Mouse (Mus musculus) cerebellum, adult 9-10 months (tissue): ENCODE data around the gene Prkd3.

Experiments
- DNase-seq: peaks from one replicate; pipeline ENCODE4 v3.0.0; 2022

The Prkd3 gene

DNA sequence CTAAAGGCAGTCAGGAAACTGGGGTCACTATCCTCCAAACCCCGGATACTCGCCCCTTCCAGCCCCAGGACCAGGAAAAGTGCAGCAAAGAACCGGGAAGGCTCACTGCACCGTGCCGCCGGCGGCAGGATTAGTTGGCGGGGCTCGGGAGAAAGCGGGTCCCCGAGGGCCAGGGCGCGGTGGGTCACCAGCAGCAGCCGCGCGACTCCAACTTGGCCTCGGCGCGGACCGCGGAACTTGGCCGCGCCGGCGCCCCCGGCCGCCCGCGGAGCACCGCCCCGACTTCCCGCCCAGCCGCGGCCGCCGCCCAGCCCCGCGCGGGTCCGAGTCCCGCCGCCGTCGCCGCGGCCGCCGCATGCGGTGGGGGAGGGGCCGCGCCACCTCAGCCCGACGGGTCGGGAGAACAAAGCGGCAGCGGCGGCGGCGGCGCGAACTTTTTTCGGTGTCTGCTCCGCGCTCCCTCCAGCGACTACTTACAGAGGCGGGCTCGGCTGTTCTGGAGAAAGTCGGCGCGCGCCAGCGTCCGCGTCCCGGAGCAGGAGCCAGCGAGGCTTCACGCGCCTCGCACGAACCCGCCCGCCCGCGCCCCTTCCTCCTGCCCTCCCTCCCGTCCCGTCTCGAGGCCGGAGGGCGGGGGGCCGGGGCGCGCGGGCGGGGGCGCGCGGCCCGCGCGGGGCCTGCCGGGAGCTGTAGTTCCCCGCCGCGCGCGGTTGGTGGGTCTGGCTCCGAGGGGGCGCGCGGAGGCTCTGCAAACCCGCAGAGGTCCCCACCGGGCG is at the start of gene Prkd3:
Prkd3 (minus strand) TSS at position 609 of the 776 bp plus-strand sequence.
- no peak for DNase-seq

DNA sequence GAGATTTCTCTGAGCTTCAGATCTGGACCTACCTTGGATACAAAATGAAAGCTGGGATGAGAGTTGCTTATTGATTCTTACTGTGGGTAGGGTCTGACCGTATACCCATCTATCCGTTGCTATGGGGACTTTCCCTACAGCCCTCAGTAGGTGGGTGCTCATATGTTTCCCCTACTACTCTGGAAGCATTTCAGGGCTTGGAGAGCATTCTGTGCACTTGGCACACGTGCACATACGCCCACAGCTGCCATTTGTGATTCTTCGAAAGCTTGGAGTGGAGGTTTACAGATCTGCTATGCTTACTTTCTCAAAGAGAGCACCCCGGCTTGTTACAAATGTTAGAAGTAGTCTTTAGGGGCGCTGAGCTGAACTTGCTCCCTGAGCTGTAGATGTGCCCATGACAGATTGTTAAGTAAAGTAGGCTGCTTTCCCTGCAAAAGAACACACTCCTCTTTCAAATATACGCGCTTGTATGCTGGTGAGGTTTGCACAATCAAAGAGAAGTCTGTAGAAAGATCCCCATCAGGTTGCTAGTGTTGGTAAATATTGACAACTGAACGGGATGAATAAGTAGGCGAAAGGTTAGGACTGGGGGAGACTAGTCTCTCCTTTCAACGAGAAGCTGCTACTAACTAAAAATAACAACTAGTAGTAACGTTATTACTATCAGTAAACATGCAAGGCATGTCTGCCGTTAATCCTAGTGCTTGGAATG is 49.3 kb upstream of the Prkd3 start:
- DNase-seq: no peak

DNA sequence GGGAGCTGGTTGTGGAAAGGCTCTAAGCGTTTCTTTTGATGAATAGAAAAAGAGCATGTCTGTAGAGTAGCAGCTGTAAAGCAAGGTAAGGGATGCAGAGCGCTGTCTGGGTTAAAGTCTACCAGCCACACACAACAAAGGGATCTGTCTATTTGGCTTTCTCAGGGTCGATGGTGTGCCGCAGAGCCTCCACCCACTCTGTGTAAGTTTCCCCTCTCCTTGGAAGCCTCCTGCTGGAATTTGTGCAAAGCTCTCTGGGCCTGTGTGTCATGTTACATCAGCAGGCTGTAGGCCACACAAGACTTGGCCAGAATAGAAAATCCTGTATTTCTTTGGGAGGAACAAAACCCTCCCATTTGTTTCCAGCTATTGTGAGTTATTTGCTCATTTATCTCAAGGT is 48.4 kb upstream of the Prkd3 start:
- DNase-seq: no peak

DNA sequence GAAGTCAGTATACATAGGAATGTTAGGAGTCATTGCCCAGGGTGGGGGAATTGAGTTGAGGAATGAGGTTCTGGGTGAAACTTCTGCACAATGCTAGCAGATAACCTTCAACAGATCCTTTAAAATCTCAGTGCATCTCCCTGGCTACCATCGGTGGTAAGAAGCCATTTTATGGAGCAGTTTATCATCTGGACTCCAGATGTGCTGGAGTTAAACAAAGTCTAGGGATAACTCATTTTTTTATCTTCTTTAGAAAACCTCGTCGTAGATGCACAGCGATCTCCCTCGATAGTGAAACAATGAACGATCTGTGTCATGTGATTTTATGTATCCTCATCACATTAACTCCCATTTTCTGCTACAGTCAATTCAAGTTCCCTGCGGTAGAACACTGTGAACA is 48.0 kb upstream of the Prkd3 start:
- DNase-seq: no peak

DNA sequence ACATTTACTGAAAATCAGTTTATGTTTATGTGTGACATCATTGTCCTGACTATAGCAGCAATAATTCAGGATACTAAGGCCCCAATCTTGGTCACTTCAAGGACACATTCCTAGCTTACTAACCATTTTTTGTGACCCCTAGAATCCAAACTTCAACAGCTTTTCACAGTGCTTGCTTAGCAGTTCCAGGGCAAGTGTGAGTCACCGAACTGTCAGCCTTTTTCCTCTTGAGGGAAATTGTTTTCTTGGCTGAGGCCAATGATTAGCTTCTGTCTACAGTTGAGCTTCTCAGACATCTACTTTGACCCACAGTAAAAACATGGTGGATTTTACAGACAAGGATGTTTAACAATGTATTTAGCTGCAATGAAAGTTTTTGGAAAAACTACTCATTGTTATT is 43.6 kb upstream of the Prkd3 start:
- DNase-seq: no peak

DNA sequence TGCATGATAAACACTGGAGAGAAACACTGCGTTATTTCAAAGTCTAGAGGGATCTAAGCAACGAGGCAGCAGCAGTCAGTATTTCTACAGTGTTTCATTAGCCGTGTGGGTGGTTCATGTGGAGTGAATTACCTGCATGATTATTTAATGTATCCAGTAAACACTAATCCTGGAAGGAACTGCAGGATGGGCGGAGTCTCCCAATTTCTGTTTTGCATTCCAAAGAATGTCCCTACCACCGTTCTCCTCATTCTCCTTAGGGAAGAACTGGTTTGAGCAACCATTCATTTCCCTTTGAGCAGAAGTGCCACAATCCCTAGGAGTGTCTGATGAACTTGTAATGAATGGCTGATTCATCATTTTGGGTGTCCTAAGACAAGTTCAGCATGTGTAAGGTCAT is 39.6 kb upstream of the Prkd3 start:
- no peak for DNase-seq

DNA sequence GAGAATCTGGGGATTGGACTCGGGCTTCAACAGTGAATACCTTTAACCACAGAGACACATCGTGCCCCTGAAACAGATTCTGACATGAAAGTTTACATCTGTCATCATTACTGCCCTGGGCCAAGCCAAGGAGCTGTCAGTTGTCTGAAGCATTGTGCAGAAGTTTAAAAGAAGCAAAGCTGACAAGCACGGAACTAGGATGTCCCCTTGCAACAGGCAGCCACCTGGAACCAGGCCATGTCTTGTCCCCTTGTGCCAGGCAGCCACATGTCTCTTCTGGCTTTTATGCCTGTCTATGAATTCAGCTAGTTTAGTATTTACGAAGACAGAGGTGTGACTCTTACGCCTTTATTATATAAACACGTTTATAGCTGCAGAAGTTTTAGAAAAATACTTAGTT is 37.7 kb upstream of the Prkd3 start:
- DNase-seq: no peak

DNA sequence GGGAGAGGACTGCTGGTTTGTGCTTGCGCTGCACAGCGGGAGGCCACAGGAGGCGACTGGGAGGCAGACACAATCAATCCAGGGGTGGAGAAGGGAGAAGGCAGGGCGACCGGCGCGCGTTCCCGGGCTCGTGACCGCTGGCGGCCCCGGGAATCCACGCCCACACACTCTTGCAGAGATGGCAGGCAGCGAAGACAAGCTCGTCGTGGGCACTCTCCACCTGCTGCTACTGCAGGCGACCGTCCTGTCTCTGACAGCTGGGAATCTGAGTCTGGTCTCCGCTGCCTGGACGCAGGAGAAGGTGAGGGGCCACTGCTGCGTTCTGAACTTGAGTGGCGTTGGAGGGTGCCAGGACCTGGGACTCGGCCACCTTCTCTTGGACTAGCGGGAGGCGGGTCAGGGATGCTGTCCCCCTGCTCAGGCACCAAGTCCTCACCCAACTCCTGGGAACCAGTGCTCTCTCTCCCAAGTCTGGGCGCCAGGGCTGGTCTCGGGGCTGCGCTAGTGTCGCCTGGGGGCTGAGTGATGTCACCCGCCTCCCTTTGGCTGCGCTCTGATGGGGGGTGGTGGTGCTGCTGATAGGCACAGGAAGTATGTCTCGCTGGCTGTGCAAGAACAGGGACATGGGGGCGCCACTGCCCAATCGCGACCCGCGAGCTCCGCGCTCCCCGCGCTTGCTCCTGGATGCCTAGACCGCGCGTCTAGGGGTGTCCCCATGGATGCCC is 31.6 kb upstream of the Prkd3 start:
- peak; percentile 3 for DNase-seq

DNA sequence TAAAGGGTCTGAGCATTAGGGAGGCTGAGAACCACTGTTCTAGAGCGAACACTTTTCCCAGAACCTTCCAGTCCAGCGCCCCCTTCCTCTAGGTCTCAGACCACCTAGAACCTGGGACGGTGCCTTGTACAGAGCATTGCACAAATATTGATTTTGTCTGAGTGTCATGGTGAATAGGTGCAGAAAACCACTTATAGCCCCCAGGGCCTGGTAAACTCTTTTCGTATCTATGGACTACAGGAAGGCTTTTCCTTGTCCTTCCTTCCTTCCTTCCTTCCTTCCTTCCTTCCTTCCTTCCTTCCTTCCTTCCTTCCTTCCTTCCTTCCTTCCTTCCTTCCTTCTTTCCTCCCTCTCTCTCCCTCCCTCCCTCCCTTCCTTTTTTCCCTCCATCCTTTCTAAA is 31.0 kb upstream of the Prkd3 start, which contains the start of gene Qpct:
Qpct (plus strand) TSS at position 301 of the 400 bp plus-strand sequence.
- no peak for DNase-seq

DNA sequence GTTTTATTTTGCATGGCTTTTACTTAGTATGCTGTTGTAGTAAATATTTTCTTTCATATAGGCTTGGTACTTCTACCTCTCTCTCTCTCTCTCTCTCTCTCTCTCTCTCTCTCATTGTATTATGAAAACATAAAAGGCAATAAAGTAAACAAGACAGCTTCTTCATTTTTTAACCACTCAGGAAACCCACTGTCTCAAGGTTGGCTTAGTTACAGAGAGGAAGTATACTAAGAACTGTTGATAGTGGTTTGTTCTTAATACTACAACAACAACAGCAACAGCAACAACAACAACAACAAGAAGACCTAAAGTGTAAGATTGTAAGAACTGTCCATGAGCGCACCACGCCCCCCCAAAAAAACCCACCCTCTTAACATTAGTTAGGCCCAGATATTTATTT is 23.1 kb upstream of the Prkd3 start:
- no peak for DNase-seq

DNA sequence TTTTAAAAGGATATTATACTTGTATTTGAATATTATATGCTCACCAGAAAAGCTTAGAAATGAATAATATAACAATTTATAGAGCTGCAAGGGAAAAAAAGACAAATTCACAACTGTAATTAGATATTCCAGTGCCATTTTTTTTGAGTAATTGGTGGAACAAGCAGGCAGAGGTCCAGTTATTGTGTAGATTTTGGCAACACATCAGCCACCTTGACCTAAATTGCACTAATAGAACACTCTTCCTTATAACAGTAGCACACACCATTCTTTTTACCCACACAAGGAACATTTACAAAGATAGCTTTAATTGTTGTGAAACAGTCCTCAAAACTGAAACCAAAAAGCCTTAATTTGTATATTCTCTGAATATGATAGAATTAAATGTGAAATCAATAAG is 19.0 kb upstream of the Prkd3 start:
- no peak for DNase-seq

DNA sequence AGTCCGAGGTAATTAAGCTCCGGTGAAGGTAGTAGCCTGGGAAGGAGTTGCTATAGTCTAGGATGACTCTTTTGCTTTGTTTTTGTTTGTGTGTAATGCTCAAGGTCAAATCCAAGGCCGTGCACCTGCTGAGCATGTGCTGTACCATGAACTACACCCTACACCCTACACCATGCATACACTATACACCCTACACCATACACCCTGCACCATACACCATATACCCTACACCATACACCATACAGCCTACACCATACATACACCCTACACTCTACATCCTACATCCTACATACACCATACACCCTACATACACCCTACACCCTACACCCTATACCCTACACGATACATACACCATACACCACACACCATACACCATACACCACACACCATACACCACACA is 12.2 kb upstream of the Prkd3 start:
- no peak for DNase-seq

DNA sequence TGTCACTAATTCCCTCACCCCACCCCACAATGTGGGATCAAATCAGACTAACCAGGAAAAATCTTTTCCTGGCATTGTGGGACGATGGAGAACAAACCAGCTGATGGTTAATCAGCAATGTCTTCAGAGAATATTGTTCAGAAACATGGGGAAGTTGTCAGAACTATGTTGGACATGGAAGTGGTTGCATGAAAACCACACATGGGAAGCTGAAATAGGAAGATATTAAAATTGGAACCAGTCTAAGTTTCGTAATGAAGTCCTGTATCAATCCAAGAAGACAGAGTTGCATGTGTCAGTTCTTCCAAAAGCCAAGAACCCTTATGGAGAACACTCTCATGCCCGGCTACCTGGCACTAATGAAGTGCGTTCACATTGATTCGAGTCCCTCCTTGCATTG is 11.0 kb upstream of the Prkd3 start:
- DNase-seq: no peak

DNA sequence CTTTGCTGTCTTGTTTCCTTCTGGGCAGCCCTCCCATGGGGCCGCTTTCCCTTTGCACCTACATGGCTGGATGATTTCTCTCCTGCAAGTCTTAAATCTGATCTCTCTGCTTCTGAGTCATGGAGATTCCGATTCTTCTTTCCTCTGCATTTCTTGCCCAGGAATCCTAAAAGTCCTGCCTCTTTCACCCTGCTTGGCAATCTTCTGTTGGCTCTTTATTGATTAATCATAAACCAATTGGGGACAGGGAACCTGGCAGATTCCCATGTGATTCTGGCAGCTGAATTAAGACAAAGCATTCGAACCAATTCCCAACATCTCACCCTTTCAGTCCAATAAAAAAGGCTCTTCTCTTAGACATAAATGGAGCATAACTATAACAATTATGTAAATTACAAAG is 8.6 kb upstream of the Prkd3 start:
- DNase-seq: no peak

DNA sequence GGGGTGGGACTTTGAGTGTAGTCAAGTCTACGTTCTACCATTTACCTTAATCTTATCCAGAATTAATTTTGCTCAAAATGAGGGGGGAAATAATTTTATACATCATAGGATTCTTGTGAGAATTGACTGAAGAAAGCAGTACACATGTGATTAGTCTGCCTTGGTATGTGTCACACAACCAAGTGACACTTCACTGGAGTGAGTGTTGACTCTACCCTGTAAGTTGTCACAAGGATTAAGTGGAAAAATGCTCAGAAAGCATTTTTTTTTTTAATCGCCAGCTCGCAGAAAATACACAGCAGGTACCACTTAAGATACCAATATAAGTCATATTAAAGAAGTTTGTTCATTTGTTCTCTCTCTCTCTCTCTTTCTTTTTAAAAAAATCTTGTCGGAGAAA is 3.9 kb upstream of the Prkd3 start:
- no peak for DNase-seq

DNA sequence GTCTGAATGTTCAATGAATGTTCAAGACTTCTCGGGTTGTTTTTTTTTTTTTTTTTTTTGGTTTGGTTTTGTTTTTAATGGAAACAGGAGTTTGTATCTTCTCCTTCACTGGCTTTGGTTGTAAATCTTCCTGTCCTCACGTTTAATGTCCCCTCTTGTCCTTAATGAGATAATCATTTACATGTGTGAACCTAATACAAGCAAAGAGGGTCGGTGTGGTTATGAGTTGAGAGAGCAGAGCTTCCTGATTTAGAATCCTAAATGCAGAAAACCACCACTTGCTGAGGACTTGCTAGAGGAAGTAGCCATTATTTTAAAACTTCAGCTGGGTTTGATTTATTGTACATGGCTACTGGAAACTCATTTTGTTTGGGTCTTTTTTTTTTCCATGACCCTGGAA is 2.1 kb upstream of the Prkd3 start:
- DNase-seq: no peak

DNA sequence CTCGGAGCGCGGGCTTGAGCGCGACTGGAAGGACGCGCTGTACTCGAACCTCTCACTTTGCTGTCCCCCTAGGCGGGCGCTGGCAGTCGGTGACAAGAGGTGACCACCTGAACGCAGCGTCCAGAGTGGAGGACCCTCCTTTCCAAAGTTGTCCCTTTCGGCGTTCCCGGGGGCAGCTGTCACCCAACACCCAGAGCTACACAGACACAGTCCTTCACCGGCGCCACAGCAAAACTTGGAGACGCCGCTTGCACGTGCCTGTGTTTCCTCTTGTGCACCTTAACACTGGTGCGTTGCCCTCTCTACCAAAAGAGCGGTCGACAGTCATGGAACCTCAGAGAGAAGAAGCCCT is 344 bp upstream of the Prkd3 start:
- no peak for DNase-seq

DNA sequence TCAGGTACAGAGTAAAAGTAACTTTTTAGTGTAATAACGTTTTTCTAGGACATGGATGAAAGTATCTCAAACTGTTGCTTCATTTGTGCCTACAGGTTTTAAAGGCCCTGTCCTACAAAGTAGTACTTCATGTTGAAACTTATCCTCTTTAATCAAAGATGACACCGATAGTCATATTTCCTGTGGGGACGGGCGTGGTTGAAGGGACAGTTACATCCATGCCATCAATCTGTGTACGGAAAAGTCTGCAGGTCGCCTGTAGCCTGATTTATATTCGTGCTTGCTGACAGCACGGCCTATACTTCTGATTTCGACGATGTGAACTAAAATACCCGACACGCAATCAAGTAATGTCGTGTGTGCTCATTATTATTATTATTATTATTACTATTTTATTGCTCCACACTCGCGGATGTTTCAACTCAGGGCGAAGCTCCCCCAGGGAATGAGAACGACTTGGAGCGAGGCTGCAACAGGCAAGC is 849 bp downstream of the Prkd3 start:
- DNase-seq: no peak

DNA sequence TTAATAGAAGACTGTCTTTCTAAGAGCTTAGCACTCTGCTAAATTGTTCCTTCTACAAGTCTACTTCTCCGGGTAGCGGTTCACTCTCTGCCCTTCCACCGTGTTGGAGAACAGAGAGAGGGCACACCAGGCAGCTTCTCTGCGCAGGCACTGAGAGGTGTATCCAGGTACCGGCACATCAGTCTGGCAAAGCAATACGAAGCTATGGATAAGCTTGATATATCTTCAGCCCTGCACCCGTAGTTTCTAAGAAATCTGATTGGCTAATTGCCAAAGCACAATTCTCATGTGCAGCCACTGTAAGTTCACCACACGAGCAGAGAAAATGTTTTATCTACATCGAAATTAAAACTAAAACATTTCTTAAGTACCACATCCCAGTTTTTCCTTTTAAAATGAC is 2.2 kb downstream of the Prkd3 start:
- DNase-seq: no peak

DNA sequence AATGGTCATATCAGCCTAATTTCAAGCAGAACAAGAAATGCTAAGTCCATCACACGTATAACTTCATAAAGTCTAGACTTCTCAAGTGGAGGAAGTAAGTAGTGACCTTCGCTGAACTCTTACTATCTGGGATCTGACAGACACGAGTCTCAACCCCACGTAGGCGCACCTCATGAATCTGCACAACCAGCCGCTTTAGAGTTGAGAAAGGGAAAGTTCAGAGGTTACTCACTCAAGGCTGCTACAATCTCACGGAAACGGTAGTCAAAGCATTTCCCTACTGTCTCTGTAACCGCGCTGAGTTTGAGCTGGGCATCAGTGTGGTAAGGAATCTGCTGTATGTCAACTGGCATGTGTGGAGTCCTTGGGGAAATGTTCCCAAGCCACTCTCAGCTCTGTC is 4.8 kb downstream of the Prkd3 start:
- DNase-seq: no peak

DNA sequence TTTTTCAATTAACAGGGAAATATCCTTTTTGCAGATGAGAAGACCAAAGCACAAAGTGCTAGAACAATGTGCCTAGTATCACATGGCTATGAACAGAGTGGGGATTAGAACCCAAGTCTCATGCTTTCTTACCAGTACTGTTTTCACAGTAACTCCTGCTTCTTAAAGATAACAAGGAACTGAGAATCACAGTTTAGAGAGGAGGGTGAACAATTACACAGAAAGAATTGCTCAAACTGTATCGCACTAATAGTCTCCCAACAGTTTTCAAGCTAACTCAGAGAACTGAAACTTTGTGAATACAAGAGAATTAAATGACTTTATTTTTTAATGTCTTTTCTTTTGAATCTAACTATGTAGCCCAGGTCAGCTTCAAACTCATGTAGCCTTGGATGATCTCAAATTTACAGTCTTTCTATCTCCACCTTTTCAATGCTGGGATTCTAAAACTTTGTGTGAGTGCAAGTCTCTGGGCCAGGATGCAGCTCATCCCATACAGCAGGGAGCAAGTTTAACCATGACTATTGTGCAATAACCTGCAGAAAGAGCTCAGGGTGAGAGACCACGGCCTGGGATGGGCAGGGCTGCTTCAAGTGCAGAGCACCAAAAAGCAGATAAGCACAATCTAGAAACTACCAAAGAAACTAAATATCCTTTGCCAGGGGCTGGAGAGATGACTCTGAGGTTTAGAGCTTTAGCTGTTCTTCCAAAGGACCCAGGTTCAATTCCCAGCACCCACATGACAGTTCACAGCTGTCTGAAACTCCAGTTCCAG is 5.5 kb downstream of the Prkd3 start:
- DNase-seq: no peak

DNA sequence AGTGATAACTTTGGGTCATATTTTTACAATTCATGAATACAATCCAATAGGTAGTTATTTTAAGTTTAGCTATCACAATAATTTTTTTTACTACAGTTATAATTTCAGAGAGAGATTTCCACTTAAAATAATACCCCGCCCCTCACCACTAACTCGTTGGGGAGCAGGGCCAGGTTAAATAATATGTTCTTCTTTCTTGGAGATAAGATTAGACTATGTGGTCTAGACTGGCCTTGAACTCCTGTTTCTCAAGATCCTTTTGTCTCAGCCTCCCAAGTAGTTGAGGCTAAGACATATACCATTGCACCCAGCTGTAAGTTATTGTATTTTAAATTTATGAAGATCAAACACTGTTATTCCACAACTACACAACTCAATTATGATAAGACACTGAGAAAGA is 7.0 kb downstream of the Prkd3 start:
- DNase-seq: no peak

DNA sequence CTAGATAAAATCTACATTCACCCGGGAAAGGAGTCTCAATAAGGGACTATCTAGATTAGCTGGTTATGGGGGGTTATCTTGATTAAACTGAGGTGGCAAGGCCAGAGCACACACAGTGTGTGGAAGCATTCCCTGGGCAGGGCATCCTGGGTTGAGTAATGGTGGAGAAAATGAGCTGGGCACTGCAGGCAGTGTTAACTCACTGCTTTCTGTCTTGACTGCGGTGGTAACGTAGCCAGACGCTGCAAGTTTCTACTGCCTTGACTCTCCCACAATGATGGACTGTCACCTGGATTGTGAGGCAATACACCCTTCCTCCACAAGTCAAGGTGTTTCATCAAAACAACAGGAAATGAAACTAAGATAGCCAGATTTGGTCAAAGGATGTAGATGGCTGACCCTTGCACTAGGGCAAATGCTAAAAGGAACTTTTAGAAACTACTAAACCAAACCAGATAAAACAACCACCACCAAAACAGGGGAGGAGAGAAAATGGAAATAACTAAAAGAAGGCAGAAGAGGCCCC is 20.8 kb downstream of the Prkd3 start:
- no peak for DNase-seq
